Mouse (Mus musculus): ENCODE measurements around the gene Kcnc1.
A peak's percentile ranks its signal among the peaks of the same experiment; 100 is the strongest.

DNA sequence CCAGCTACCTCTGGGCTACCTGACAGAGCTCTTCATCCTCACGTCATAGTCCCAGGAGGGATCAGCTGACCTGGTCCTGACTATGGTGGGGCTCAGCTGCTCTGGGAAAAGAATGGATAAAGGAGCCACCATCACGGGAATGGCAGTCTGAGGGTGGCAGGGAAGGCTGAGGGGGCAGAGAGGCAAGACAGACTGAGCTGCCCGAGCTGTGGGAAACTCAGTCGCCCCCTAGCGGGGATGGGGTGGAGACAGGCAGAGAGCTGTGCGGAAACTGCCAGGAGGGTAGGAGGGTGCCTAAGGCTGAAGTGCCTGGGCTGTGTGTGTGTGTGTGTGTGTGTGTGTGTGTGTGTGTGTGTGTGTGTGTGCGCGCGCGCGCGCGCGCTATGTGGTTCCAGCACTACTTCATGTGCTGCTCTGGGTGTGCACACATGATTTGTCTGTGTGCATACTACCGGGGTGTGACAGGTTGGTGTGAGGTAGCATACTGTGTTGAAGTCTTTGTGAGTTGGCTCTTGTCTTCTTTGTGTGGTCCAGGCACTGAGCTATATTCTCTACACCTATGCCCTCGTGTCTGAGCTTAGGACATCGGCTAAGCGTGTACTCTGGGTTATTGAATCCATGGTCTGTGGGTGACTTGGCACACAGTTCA lies 26.6 kb downstream of the Kcnc1 start:
- no peak for TF ChIP-seq POLR2A (IDR thresholded peaks at IDR 0.05; ENCODE audit: insufficient read depth, low read depth, low read length)
- TF ChIP-seq CTCF (IDR thresholded peaks at IDR 0.05; ENCODE audit: insufficient read depth, low read depth, low read length), result peak; percentile 76

Data from olfactory bulb, adult 2 months (tissue).